ENCODE assay signal across 8 mouse cellular contexts in genomic region chr13:23424494-23425325, GRCm38 (mm10). TPM values are rescaled to one million over a fixed set of nuclear protein-coding genes. Genes with fewer than 3 reads are reported as not detected.
A peak's percentile ranks its signal among the peaks of the same experiment; 100 is the strongest.
DNase-seq lines count a peak whose midpoint lies in the region; ATAC-seq and TF ChIP-seq lines count a peak whose summit lies in the region.

No protein-coding gene starts in this region.

- peaks cover 27% of the 10 kb centered on the region for H3K36me3 ChIP-seq in lung, embryonic 14.5 days (ENCODE audit: insufficient read depth)
- peaks cover 26% of the 10 kb centered on the region for H3K36me3 ChIP-seq in neural tube, embryonic 15.5 days
- peaks cover 4% of the 10 kb centered on the region; the same call in 1 of the 2 replicates for H3K36me3 ChIP-seq in thymus, adult 2 months (ENCODE audit: control insufficient read depth, insufficient read depth, low read length)

- H3K9ac ChIP-seq in lung, embryonic 14.5 days = peak overlapping the region; percentile 43
- H3K9ac ChIP-seq in neural tube, embryonic 15.5 days (replicated peaks) = peak overlapping the region; percentile 42; the same call in 1 of the 2 replicates

- DNase-seq in MN1 (ENCODE audit: low spot score) = peak; percentile 97
- peak; percentile 86 for DNase-seq in cerebellum, adult 8-10 months
- DNase-seq in layer of hippocampus, adult 9-10 months (ENCODE audit: low spot score) = peak; percentile 86
- DNase-seq in lung, embryonic 14.5 days = peak; percentile 97
- DNase-seq in thymus, adult 2 months = peak; percentile 86

- H3K4me1 ChIP-seq in lung, embryonic 14.5 days (ENCODE audit: insufficient read depth) = peaks cover 2% of the 10 kb centered on the region; the same call in 1 of the 2 replicates
- H3K4me1 ChIP-seq in neural tube, embryonic 15.5 days = peaks cover 39% of the 10 kb centered on the region
- peaks cover 7% of the 10 kb centered on the region for H3K4me1 ChIP-seq in thymus, adult 2 months (replicated peaks; ENCODE audit: control insufficient read depth, insufficient read depth, low read length)

- H3K4me2 ChIP-seq in lung, embryonic 14.5 days = peak overlapping the region; percentile 82
- peak overlapping the region; percentile 83 for H3K4me2 ChIP-seq in neural tube, embryonic 15.5 days

- TF ChIP-seq POLR2A in thymus, adult 2 months (IDR thresholded peaks at IDR 0.05; ENCODE audit: control insufficient read depth, extremely low read depth, insufficient read depth, low read length, poor library complexity) = no peak

- TF ChIP-seq CTCF in lung, embryonic 14.5 days (IDR thresholded peaks at IDR 0.05; ENCODE audit: low read depth) = peak; percentile 97
- TF ChIP-seq CTCF in thymus, adult 2 months (IDR thresholded peaks at IDR 0.05; ENCODE audit: borderline replicate concordance, control insufficient read depth, extremely low read depth, insufficient read depth, low read length, poor library complexity) = peak; percentile 98

- no peaks in the 10 kb centered on the region for H3K27me3 ChIP-seq in lung, embryonic 14.5 days (ENCODE audit: insufficient read depth, low read length)
- no peaks in the 10 kb centered on the region for H3K27me3 ChIP-seq in neural tube, embryonic 15.5 days (replicated peaks)
- H3K27me3 ChIP-seq in thymus, adult 2 months (ENCODE audit: control insufficient read depth, insufficient read depth, low read length) = no peaks in the 10 kb centered on the region

- H3K27ac ChIP-seq in lung, embryonic 14.5 days (ENCODE audit: low read depth) = peak overlapping the region; percentile 63
- H3K27ac ChIP-seq in neural tube, embryonic 15.5 days (replicated peaks) = peak overlapping the region; percentile 54; the same call in 1 of the 2 replicates
- H3K27ac ChIP-seq in thymus, adult 2 months (ENCODE audit: control insufficient read depth, insufficient read depth, low read length) = no peak overlapping the region

- peak; percentile 82 for ATAC-seq in frontal cortex, adult (ENCODE audit: low TSS enrichment)
- ATAC-seq in hematopoietic stem cell, adult 5-6 weeks (replicated peaks in 1 of 2; ENCODE audit: insufficient read depth in 1 of 2, low FRiP score in 2 of 2, low TSS enrichment in 1 of 2, low read depth in 1 of 2, poor library complexity in 2 of 2, severe bottlenecking in 2 of 2) = peak; percentile 88 to 94
- peak; percentile 78 for ATAC-seq in lung, embryonic 14.5 days (ENCODE audit: insufficient read depth)
- ATAC-seq in neural tube, embryonic 15.5 days (ENCODE audit: low FRiP score) = peak; percentile 85

- H3K9me3 ChIP-seq in lung, embryonic 14.5 days (ENCODE audit: low read depth, low read length) = no peaks in the 10 kb centered on the region
- H3K9me3 ChIP-seq in neural tube, embryonic 15.5 days (replicated peaks) = no peaks in the 10 kb centered on the region

- WGBS in lung, embryonic 14.5 days = under 1% methylated on average over 25 of the region's 25 CpGs
- WGBS in neural tube, embryonic 15.5 days = 2% methylated on average over 25 of the region's 25 CpGs
- 7% methylated on average over 25 of the region's 25 CpGs for WGBS in thymus, adult 2 months

- peak overlapping the region; percentile 94 for H3K4me3 ChIP-seq in lung, embryonic 14.5 days (ENCODE audit: low read depth, low read length)
- peak overlapping the region; percentile 72 for H3K4me3 ChIP-seq in neural tube, embryonic 15.5 days (replicated peaks)
- H3K4me3 ChIP-seq in thymus, adult 2 months (ENCODE audit: control insufficient read depth, insufficient read depth, low read length) = peak overlapping the region; percentile 8; the same call in 1 of the 2 replicates

RNA-seq across cellular contexts. Expression of gene Abt1, which starts 1.0 kb away (rescaled TPM):
- total RNA-seq in hematopoietic stem cell, adult 5-6 weeks (2017) = 12.5 and 18.7 TPM in 2 replicates
- polyA plus RNA-seq in lung, embryonic 14.5 days (2014; fragmentation: Nextera tagmentation; extraction: Ambion mirVana) = 12.7 and 13.5 TPM in 2 replicates
- polyA plus RNA-seq in neural tube, embryonic 15.5 days (2015; fragmentation: Nextera tagmentation; extraction: Ambion mirVana) = 9.3 and 10.3 TPM in 2 replicates
- 4.2 and 4.5 TPM in 2 replicates for polyA plus RNA-seq in thymus, adult 2 months (2012; rRNA removed)

RNA-seq across cellular contexts. Expression of gene Btn1a1, which starts 41.0 kb away (rescaled TPM):
- 0.20 TPM in 1 of 2 replicates, not detected in the other for total RNA-seq in hematopoietic stem cell, adult 5-6 weeks (2017)
- 0.07 and 0.18 TPM in 2 replicates for polyA plus RNA-seq in lung, embryonic 14.5 days (2014; fragmentation: Nextera tagmentation; extraction: Ambion mirVana)
- 0.15 TPM in 1 of 2 replicates, not detected in the other for polyA plus RNA-seq in neural tube, embryonic 15.5 days (2015; fragmentation: Nextera tagmentation; extraction: Ambion mirVana)
- polyA plus RNA-seq in thymus, adult 2 months (2012; rRNA removed) = 0.05 and 0.15 TPM in 2 replicates

RNA-seq across cellular contexts. Expression of gene Zfp322a, which starts 55.7 kb away (rescaled TPM):
- total RNA-seq in hematopoietic stem cell, adult 5-6 weeks (2017) = 53.6 and 57.6 TPM in 2 replicates
- polyA plus RNA-seq in lung, embryonic 14.5 days (2014; fragmentation: Nextera tagmentation; extraction: Ambion mirVana) = 54.5 and 59.3 TPM in 2 replicates
- 46.2 and 49.0 TPM in 2 replicates for polyA plus RNA-seq in neural tube, embryonic 15.5 days (2015; fragmentation: Nextera tagmentation; extraction: Ambion mirVana)
- polyA plus RNA-seq in thymus, adult 2 months (2012; rRNA removed) = 2.4 and 3.7 TPM in 2 replicates

Comparison
In these comparisons a context has a peak if more than half of its experiments do, and no peak if none do; other contexts are left out.
1. H3K4me3 ChIP-seq: peak in every context shown above with its lines; median percentile 94 in lung, embryonic 14.5 days; 72 in neural tube, embryonic 15.5 days; 8 in thymus, adult 2 months.
2. RNA of gene Zfp322a, which starts 55.7 kb away (polyA plus RNA-seq): 54.5 to 59.3 TPM in lung, embryonic 14.5 days and 46.2 to 49.0 TPM in neural tube, embryonic 15.5 days; 2.4 to 3.7 TPM in thymus, adult 2 months; every median in the first group is over 10 times any median in the second.
3. Peak in every context shown above with its lines, with median percentiles within 50 percentile points of each other: DNase-seq and ATAC-seq.